Mouse (Mus musculus): ENCODE measurements around the gene Gm42906. TPM values are rescaled to one million over a fixed set of nuclear protein-coding genes. Genes with fewer than 3 reads are reported as not detected.

The Gm42906 gene
- polyA plus RNA-seq, 1 experiment from 2014 or later: 0.52 TPM

GRCm38 (mm10) chr5:151368395-151369190 is 59.4 kb downstream of the Gm42906 start:
- ATAC-seq (ENCODE audit: low FRiP score, low TSS enrichment): peak; percentile 98
- WGBS: under 1% methylated on average over 72 of the region's 75 CpGs

DNA sequence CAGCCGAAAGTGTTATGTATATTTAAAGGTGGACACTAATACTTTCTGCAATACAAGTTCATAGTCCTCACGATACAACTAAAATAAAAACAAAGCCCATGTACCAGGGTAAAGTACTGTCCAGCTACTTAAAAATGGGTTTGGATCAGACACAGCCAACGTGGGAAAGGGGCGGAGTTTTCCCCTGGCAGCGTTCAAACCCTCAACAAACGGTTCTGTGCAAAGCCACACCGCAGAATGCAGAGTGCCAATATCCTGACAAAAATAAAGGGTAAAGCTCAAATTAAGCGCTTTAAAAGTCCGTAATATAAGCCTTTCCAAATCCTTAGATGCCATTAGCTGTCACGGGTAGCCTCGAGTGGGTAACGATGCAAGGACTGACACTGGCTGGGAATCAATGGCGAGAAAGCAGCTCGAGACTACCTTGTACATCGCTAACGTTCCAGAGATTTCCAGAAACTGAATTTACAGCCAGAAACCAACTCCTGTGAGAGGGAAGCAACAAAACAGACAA is 60.0 kb downstream of the Gm42906 start:
- no peaks in the 10 kb centered on the region for H3K27me3 ChIP-seq (ENCODE audit: control insufficient read depth, insufficient read depth, low read length)
- H3K27ac ChIP-seq (replicated peaks): peak overlapping the region; percentile 98
- H3K36me3 ChIP-seq (ENCODE audit: control insufficient read depth, insufficient read depth, low read length): no peaks in the 10 kb centered on the region
- ATAC-seq (ENCODE audit: low FRiP score, low TSS enrichment) (peak; percentile 2; the same call in 1 of the 2 replicates), DNase-seq (ENCODE audit: low spot score) (peak; percentile 62)
- no peaks in the 10 kb centered on the region for H3K9me3 ChIP-seq (ENCODE audit: control insufficient read depth, low read length)
- H3K4me1 ChIP-seq (replicated peaks; ENCODE audit: control insufficient read depth, insufficient read depth): no peaks in the 10 kb centered on the region
- peak overlapping the region; percentile 70 for H3K9ac ChIP-seq (ENCODE audit: low read length)
- 2% methylated on average over 16 of the region's 16 CpGs for WGBS
- TF ChIP-seq CTCF (IDR thresholded peaks at IDR 0.05; ENCODE audit: low read depth) (no peak), EP300 (optimal IDR thresholded peaks at IDR 0.05) (no peak)
- H3K4me3 ChIP-seq (ENCODE audit: low read depth, low read length): peak overlapping the region; percentile 45
- H3K4me2 ChIP-seq (replicated peaks; ENCODE audit: low read depth): peak overlapping the region; percentile 75

More at GRCm38 (mm10) chr5:151368395-151369190, 59.4 kb downstream of the Gm42906 start:
- TF ChIP-seq CTCF (IDR thresholded peaks at IDR 0.05; ENCODE audit: low read depth) (peak; percentile 99), EP300 (optimal IDR thresholded peaks at IDR 0.05) (peak; percentile 61)
- H3K27me3 ChIP-seq (ENCODE audit: control insufficient read depth, insufficient read depth, low read length): no peaks in the 10 kb centered on the region
- H3K9me3 ChIP-seq (ENCODE audit: control insufficient read depth, low read length): no peaks in the 10 kb centered on the region
- H3K4me2 ChIP-seq (replicated peaks; ENCODE audit: low read depth): peak overlapping the region; percentile 75
- no peaks in the 10 kb centered on the region for H3K4me1 ChIP-seq (replicated peaks; ENCODE audit: control insufficient read depth, insufficient read depth)
- H3K27ac ChIP-seq (replicated peaks): peak overlapping the region; percentile 98
- H3K4me3 ChIP-seq (ENCODE audit: low read depth, low read length): peak overlapping the region; percentile 45
- DNase-seq (ENCODE audit: low spot score): peak; percentile 100
- H3K9ac ChIP-seq (ENCODE audit: low read length): peak overlapping the region; percentile 70
- H3K36me3 ChIP-seq (ENCODE audit: control insufficient read depth, insufficient read depth, low read length): no peaks in the 10 kb centered on the region

DNA sequence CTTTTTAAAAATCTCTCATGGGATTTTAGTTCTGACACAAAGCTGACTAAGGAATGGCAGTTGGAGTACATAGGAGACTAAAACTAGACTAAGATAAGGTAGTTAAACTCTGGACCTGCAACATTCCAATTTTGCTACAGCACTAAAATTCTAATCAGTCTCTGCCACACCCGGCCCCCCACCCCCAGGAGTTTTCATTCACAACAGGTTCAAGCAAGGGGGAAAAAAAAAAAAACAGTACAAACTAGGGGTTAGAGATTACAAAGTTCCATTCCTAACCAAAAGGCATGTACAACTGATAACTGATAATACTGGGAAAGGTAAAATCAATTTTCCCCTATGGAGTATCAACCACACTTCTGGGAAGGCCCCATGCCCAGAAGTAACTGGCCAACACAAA is 60.6 kb downstream of the Gm42906 start:
- TF ChIP-seq EP300 (optimal IDR thresholded peaks at IDR 0.05): no peak
- no peak for TF ChIP-seq CTCF (IDR thresholded peaks at IDR 0.05; ENCODE audit: low read depth)

GRCm38 (mm10) chr5:151363343-151364000 is 64.5 kb downstream of the Gm42906 start:
- no peaks in the 10 kb centered on the region for H3K9me3 ChIP-seq (ENCODE audit: control insufficient read depth, low read length)
- TF ChIP-seq CTCF (IDR thresholded peaks at IDR 0.05; ENCODE audit: low read depth): no peak
- TF ChIP-seq EP300 (optimal IDR thresholded peaks at IDR 0.05): no peak
- no peak overlapping the region for H3K9ac ChIP-seq (ENCODE audit: low read length)
- no peak overlapping the region for H3K4me2 ChIP-seq (replicated peaks; ENCODE audit: low read depth)
- 66% methylated on average over 3 of the region's 3 CpGs for WGBS
- no peak for ATAC-seq (ENCODE audit: low FRiP score, low TSS enrichment)
- H3K4me3 ChIP-seq (ENCODE audit: low read depth, low read length): no peak overlapping the region
- H3K36me3 ChIP-seq (ENCODE audit: control insufficient read depth, insufficient read depth, low read length): no peaks in the 10 kb centered on the region
- no peaks in the 10 kb centered on the region for H3K4me1 ChIP-seq (replicated peaks; ENCODE audit: control insufficient read depth, insufficient read depth)
- no peak overlapping the region for H3K27ac ChIP-seq (replicated peaks)
- no peak for DNase-seq (ENCODE audit: low spot score)
- H3K27me3 ChIP-seq (ENCODE audit: control insufficient read depth, insufficient read depth, low read length): no peaks in the 10 kb centered on the region

More for the DNA sequence above, 60.6 kb downstream of the Gm42906 start:
- Histone ChIP-seq H3K36me3 (ENCODE audit: control insufficient read depth, insufficient read depth, low read length) (no peaks in the 10 kb centered on the region), H3K4me3 (ENCODE audit: low read depth, low read length) (peak overlapping the region; percentile 45), H3K4me1 (replicated peaks; ENCODE audit: control insufficient read depth, insufficient read depth) (no peaks in the 10 kb centered on the region), H3K9ac (ENCODE audit: low read length) (peak overlapping the region; percentile 70; the same call in 1 of the 2 replicates), H3K27ac (replicated peaks) (peak overlapping the region; percentile 98), H3K9me3 (ENCODE audit: control insufficient read depth, low read length) (no peaks in the 10 kb centered on the region), H3K4me2 (replicated peaks; ENCODE audit: low read depth) (peak overlapping the region; percentile 75), H3K27me3 (ENCODE audit: control insufficient read depth, insufficient read depth, low read length) (no peaks in the 10 kb centered on the region)
- DNase-seq (ENCODE audit: low spot score) (no peak), ATAC-seq (ENCODE audit: low FRiP score, low TSS enrichment) (no peak)
- WGBS: 70% methylated on average over 1 of the region's 1 CpGs

- no peaks in the 10 kb centered on the region for H3K36me3 ChIP-seq (ENCODE audit: control insufficient read depth, insufficient read depth, low read length)
- TF ChIP-seq EP300 (optimal IDR thresholded peaks at IDR 0.05): no peak
- DNase-seq (ENCODE audit: low spot score) (no peak), ATAC-seq (ENCODE audit: low FRiP score, low TSS enrichment) (no peak)
- H3K9me3 ChIP-seq (ENCODE audit: control insufficient read depth, low read length): no peaks in the 10 kb centered on the region
- H3K9ac ChIP-seq (ENCODE audit: low read length): no peak overlapping the region
- WGBS: 47% methylated on average over 1 of the region's 1 CpGs
- no peak overlapping the region for H3K4me3 ChIP-seq (ENCODE audit: low read depth, low read length)
- no peak overlapping the region for H3K27ac ChIP-seq (replicated peaks)
- no peaks in the 10 kb centered on the region for H3K27me3 ChIP-seq (ENCODE audit: control insufficient read depth, insufficient read depth, low read length)
- no peaks in the 10 kb centered on the region for H3K4me1 ChIP-seq (replicated peaks; ENCODE audit: control insufficient read depth, insufficient read depth)
- no peak overlapping the region for H3K4me2 ChIP-seq (replicated peaks; ENCODE audit: low read depth)
Measured at GRCm38 (mm10) chr5:151349616-151350015, 78.3 kb downstream of the Gm42906 start.

All from stomach, postnatal 0 days (tissue).